Mouse (Mus musculus) adrenal gland (tissue): ENCODE results near the gene Entpd5.
"Not testable (repeated sequence)": the region's sequence is repeated elsewhere in the genome, so short reads cannot be mapped to it uniquely, and the experiment has no call there.

ENCODE experiments used
- intact Hi-C: fragments of 180-260 bp; cut with DNase I; formaldehyde crosslinking; loops from one replicate; pipeline ENCODE4 v1.15.1; 2025

The Entpd5 gene

GRCm38 (mm10) chr12:84399663-84400062, 9.2 kb downstream of the Entpd5 start:
- intact Hi-C loops = no loop called here

- intact Hi-C loops = no loop called here
Observed at GRCm38 (mm10) chr12:84399135-84399534, 9.7 kb downstream of the Entpd5 start.

- intact Hi-C loops = no loop called here
Observed at GRCm38 (mm10) chr12:84398629-84399028, 10.2 kb downstream of the Entpd5 start.

- intact Hi-C loops = no loop called here
Observed at GRCm38 (mm10) chr12:84397685-84398084, 11.1 kb downstream of the Entpd5 start.

- intact Hi-C loops = no loop called here
Observed at GRCm38 (mm10) chr12:84396947-84397679, 11.7 kb downstream of the Entpd5 start.

- intact Hi-C loops = no loop called here
Observed at GRCm38 (mm10) chr12:84393847-84394246, 15.0 kb downstream of the Entpd5 start.

GRCm38 (mm10) chr12:84392681-84393080, 16.1 kb downstream of the Entpd5 start:
- intact Hi-C loops = no loop called here

GRCm38 (mm10) chr12:84390336-84390735, 18.5 kb downstream of the Entpd5 start:
- intact Hi-C loops = no loop called here

- intact Hi-C loops = no loop called here
Observed at GRCm38 (mm10) chr12:84388774-84389400, 19.9 kb downstream of the Entpd5 start.

GRCm38 (mm10) chr12:84388097-84388496, 20.7 kb downstream of the Entpd5 start:
- intact Hi-C loops = no loop called here

GRCm38 (mm10) chr12:84385408-84385807, 23.4 kb downstream of the Entpd5 start:
- intact Hi-C loops = no loop called here

- intact Hi-C loops = no loop called here
Observed at GRCm38 (mm10) chr12:84384644-84385081, 24.2 kb downstream of the Entpd5 start.

- intact Hi-C loops = no loop called here
Observed at GRCm38 (mm10) chr12:84382369-84382768, 26.5 kb downstream of the Entpd5 start.

- intact Hi-C loops = no loop called here
Observed at GRCm38 (mm10) chr12:84373831-84374481, 34.9 kb downstream of the Entpd5 start.

- intact Hi-C loops = no loop called here
Observed at GRCm38 (mm10) chr12:84371647-84372046, 37.2 kb downstream of the Entpd5 start.

GRCm38 (mm10) chr12:84366971-84367370, 41.9 kb downstream of the Entpd5 start:
- intact Hi-C loops = no loop called here

GRCm38 (mm10) chr12:84365137-84365536, 43.7 kb downstream of the Entpd5 start:
- intact Hi-C loops = no loop called here

- intact Hi-C loops = no loop called here
Observed at GRCm38 (mm10) chr12:84364291-84364690, 44.5 kb downstream of the Entpd5 start.

GRCm38 (mm10) chr12:84362872-84363271, 46.0 kb downstream of the Entpd5 start:
- intact Hi-C loops = no loop called here

GRCm38 (mm10) chr12:84361555-84362489, 47.0 kb downstream of the Entpd5 start, which contains the start of the genes Coq6 and Fam161b:
Coq6 (plus strand) TSS chr12:84361657.
Fam161b (minus strand) TSS chr12:84361833.
- intact Hi-C loops = no loop called here

GRCm38 (mm10) chr12:84358699-84359098, 50.1 kb downstream of the Entpd5 start:
- intact Hi-C loops = not testable (repeated sequence)
